Mouse (Mus musculus) E14TG2a.4 (cell line): ENCODE data around the gene Mynn.

Experiments
- CTCF ChIP-seq: conservative IDR thresholded peaks from 2 replicates; pipeline ENCODE4 v1.5.1; 2014; ENCODE audit warnings: low read length
- NANOG ChIP-seq: IDR thresholded peaks from 2 replicates; pipeline ENCODE4 v1.6.1; 2014; ENCODE audit warnings: borderline replicate concordance, low read length, mixed read lengths
- POU5F1 ChIP-seq: IDR thresholded peaks from 2 replicates; pipeline ENCODE4 v1.6.1; 2014; ENCODE audit warnings: low read length, borderline replicate concordance

- TF ChIP-seq CTCF = no peak
- no peak for TF ChIP-seq NANOG
- no peak for TF ChIP-seq POU5F1
Measured at GRCm38 (mm10) chr3:30644207-30644606, 42.3 kb downstream of the Mynn start, which contains the start of gene Lrriq4.
